Mouse (Mus musculus): ENCODE results near the gene Gm11563.
"Not testable (repeated sequence)": the region's sequence is repeated elsewhere in the genome, so short reads cannot be mapped to it uniquely, and the experiment has no call there.

The Gm11563 gene

GRCm38 (mm10) chr11:99658467-99659010 lies at the start of gene Gm11563:
TSS of gene Gm11563 (minus strand) at chr11:99658960.
- not testable (repeated sequence) for DNase-seq (ENCODE audit: low read depth, low spot score)

- DNase-seq (ENCODE audit: low read depth, low spot score): no peak
Observed at GRCm38 (mm10) chr11:99690463-99690862, 31.7 kb upstream of the Gm11563 start, which contains the start of gene Gm14190. TSS of gene Gm14190 (minus strand) at chr11:99690740.

- DNase-seq (ENCODE audit: low read depth, low spot score): not testable (repeated sequence)
Observed at GRCm38 (mm10) chr11:99685235-99685634, 26.5 kb upstream of the Gm11563 start.

GRCm38 (mm10) chr11:99683481-99683880 lies 24.7 kb upstream of the Gm11563 start:
- no peak for DNase-seq (ENCODE audit: low read depth, low spot score)

GRCm38 (mm10) chr11:99665860-99666259 lies 7.1 kb upstream of the Gm11563 start, which contains the start of gene Krtap4-6:
TSS of gene Krtap4-6 (minus strand) at chr11:99665960.
- DNase-seq (ENCODE audit: low read depth, low spot score): no peak

- DNase-seq (ENCODE audit: low read depth, low spot score): no peak
Observed at GRCm38 (mm10) chr11:99662802-99663201, 4.0 kb upstream of the Gm11563 start.

- no peak for DNase-seq (ENCODE audit: low read depth, low spot score)
Observed at GRCm38 (mm10) chr11:99659256-99659655, 496 bp upstream of the Gm11563 start.

GRCm38 (mm10) chr11:99657051-99657450 lies 1.7 kb downstream of the Gm11563 start:
- no peak for DNase-seq (ENCODE audit: low read depth, low spot score)

- no peak for DNase-seq (ENCODE audit: low read depth, low spot score)
Observed at GRCm38 (mm10) chr11:99650136-99650535, 8.6 kb downstream of the Gm11563 start, which contains the start of gene Gm11555. TSS of gene Gm11555 (minus strand) at chr11:99650236.

GRCm38 (mm10) chr11:99646444-99646843 lies 12.3 kb downstream of the Gm11563 start:
- no peak for DNase-seq (ENCODE audit: low read depth, low spot score)

- no peak for DNase-seq (ENCODE audit: low read depth, low spot score)
Observed at GRCm38 (mm10) chr11:99644351-99644750, 14.4 kb downstream of the Gm11563 start.

GRCm38 (mm10) chr11:99643635-99644139 lies 15.1 kb downstream of the Gm11563 start, which contains the start of gene Krtap4-7:
TSS of gene Krtap4-7 (minus strand) at chr11:99644089.
- DNase-seq (ENCODE audit: low read depth, low spot score): not testable (repeated sequence)

- no peak for DNase-seq (ENCODE audit: low read depth, low spot score)
Observed at GRCm38 (mm10) chr11:99640926-99641325, 17.8 kb downstream of the Gm11563 start.

GRCm38 (mm10) chr11:99637086-99637485 lies 21.7 kb downstream of the Gm11563 start:
- DNase-seq (ENCODE audit: low read depth, low spot score): no peak

- no peak for DNase-seq (ENCODE audit: low read depth, low spot score)
Observed at GRCm38 (mm10) chr11:99634653-99635134, 24.1 kb downstream of the Gm11563 start, which contains the start of gene Krtap4-2. TSS of gene Krtap4-2 (minus strand) at chr11:99635084.

- DNase-seq (ENCODE audit: low read depth, low spot score): no peak
Observed at GRCm38 (mm10) chr11:99633293-99633692, 25.5 kb downstream of the Gm11563 start.

- DNase-seq (ENCODE audit: low read depth, low spot score): no peak
Observed at GRCm38 (mm10) chr11:99630890-99631289, 27.9 kb downstream of the Gm11563 start.

- no peak for DNase-seq (ENCODE audit: low read depth, low spot score)
Observed at GRCm38 (mm10) chr11:99628138-99628537, 30.6 kb downstream of the Gm11563 start, which contains the start of gene Krtap4-1. TSS of gene Krtap4-1 (minus strand) at chr11:99628238.

- DNase-seq (ENCODE audit: low read depth, low spot score): no peak
Observed at GRCm38 (mm10) chr11:99620335-99620734, 38.4 kb downstream of the Gm11563 start, which contains the start of gene Gm11562. TSS of gene Gm11562 (minus strand) at chr11:99620435.

- no peak for DNase-seq (ENCODE audit: low read depth, low spot score)
Observed at GRCm38 (mm10) chr11:99614796-99615363, 43.9 kb downstream of the Gm11563 start, which contains the start of gene Krtap2-4. TSS of gene Krtap2-4 (minus strand) at chr11:99614846.

- DNase-seq (ENCODE audit: low read depth, low spot score): not testable (repeated sequence)
Observed at GRCm38 (mm10) chr11:99610089-99610488, 48.7 kb downstream of the Gm11563 start, which contains the start of gene Gm11937. TSS of gene Gm11937 (minus strand) at chr11:99610189.

- no peak for DNase-seq (ENCODE audit: low read depth, low spot score)
Observed at GRCm38 (mm10) chr11:99609126-99609525, 49.6 kb downstream of the Gm11563 start.

Measured in retina, postnatal 7 days (tissue).